Mouse (Mus musculus) forebrain, embryonic 16.5 days (tissue): ENCODE results near the gene Enkd1. TPM values are rescaled to one million over a fixed set of nuclear protein-coding genes. Genes with fewer than 3 reads are reported as not detected.

Source experiments
- ATAC-seq: fragments of 200-750 bp; cut with Nextera tagmentation; 2 replicates; pipeline ENCODE4 v1.8.0; 2017; ENCODE audit warnings: mild to moderate bottlenecking, moderate library complexity
- H3K27ac ChIP-seq: fragments of 300-500 bp; sonication (generic); 2 replicates; pipeline ENCODE4 v1.5.1; 2014; ENCODE audit warnings: low read length, control low read depth
- H3K27me3 ChIP-seq: fragments of 300-500 bp; sonication (generic); replicated peaks from 2 replicates; pipeline ENCODE4 v1.6.1; 2014; ENCODE audit warnings: low read length; ENCODE audit not compliant: control insufficient read depth, insufficient read depth
- H3K36me3 ChIP-seq: fragments of 300-500 bp; sonication (generic); 2 replicates; pipeline ENCODE4 v1.6.1; 2014; ENCODE audit not compliant: control insufficient read depth, insufficient read depth
- H3K4me1 ChIP-seq: fragments of 300-500 bp; sonication (generic); replicated peaks from 2 replicates; pipeline ENCODE4 v1.6.1; 2014; ENCODE audit warnings: low read length; ENCODE audit not compliant: control insufficient read depth, insufficient read depth
- H3K4me2 ChIP-seq: fragments of 300-500 bp; sonication (generic); 2 replicates; pipeline ENCODE4 v1.6.1; 2014; ENCODE audit warnings: mild to moderate bottlenecking, low read length, control low read depth
- H3K4me3 ChIP-seq: fragments of 300-500 bp; sonication (generic); replicated peaks from 2 replicates; pipeline ENCODE4 v1.5.1; 2014; ENCODE audit warnings: mild to moderate bottlenecking, low read length, control low read depth
- H3K9ac ChIP-seq: fragments of 300-500 bp; sonication (generic); replicated peaks from 2 replicates; pipeline ENCODE4 v1.6.1; 2014; ENCODE audit warnings: low read depth, low read length, control low read depth
- H3K9me3 ChIP-seq: fragments of 300-500 bp; sonication (generic); 2 replicates; pipeline ENCODE4 v1.6.1; 2016; ENCODE audit warnings: low read length; ENCODE audit not compliant: control insufficient read depth
- WGBS: fragments of 180-500 bp; shearing (Covaris S2); extraction: QIAGEN DNeasy Blood & Tissue Kit; methylation state at CpG from one replicate; pipeline ENCODE4 v1.1.7; 2014; 5-methylcytosine and 5-hydroxymethylcytosine counted together
- polyA plus RNA-seq: library from polyadenylated mRNA; unstranded; fragments of >200 nt; fragmentation: Nextera tagmentation; extraction: Ambion mirVana; gene quantifications from 2 replicates; pipeline ENCODE4 v1.2.1, GENCODE M21; 2015

Gene Enkd1
- polyA plus RNA-seq, 1 experiment from 2014 or later = 19.6 TPM

DNA sequence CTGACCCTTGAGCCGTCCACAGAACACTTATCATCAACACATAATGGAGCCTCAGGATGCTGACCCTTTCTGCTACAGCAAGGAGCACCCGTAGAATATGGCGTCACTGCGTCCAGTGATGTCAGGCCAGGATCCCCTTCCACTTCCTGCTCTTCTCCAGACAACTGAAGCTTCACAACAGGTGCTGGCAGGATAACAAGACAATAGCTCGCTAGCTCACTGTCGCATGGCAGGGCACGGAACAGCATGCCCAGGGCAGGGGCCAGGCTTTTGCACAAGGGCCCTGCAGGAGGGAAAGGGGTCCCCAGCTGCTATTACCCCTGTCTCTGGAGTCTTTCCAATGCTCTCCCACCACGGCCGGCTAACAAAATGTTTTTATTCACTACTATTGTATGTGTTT lies 14.9 kb upstream of the Enkd1 start:
- Histone ChIP-seq H3K4me2 (no peak overlapping the region), H3K36me3 (peaks cover 19% of the 10 kb centered on the region), H3K9ac (no peak overlapping the region), H3K9me3 (no peaks in the 10 kb centered on the region), H3K4me3 (no peak overlapping the region), H3K27me3 (no peaks in the 10 kb centered on the region), H3K4me1 (no peaks in the 10 kb centered on the region), H3K27ac (no peak overlapping the region)
- no peak for ATAC-seq
- 95% methylated on average over 9 of the region's 9 CpGs for WGBS

DNA sequence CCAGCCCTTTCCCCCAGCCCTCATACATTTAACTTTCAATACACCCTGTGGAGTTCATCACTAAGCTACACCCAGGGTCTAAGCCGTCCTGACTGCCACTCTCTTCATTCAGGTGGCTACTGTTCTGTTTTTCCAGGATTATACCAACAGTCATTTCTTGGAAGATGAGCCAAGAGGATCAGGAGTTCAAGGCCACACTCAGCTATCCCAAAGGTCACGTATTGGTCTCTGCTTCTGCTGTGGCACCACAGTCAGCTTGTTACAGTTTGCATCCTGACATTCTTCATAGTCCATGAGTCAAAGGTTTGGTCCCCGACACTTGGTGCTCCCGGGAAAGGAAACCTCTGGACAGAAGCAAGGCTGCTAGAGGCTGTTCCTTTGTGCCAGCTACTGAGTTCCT lies 11.6 kb upstream of the Enkd1 start:
- Histone ChIP-seq H3K36me3 (peaks cover 18% of the 10 kb centered on the region), H3K27ac (no peak overlapping the region), H3K4me1 (no peaks in the 10 kb centered on the region), H3K9ac (no peak overlapping the region), H3K27me3 (no peaks in the 10 kb centered on the region), H3K4me3 (no peak overlapping the region), H3K9me3 (no peaks in the 10 kb centered on the region), H3K4me2 (no peak overlapping the region)
- 86% methylated on average over 4 of the region's 4 CpGs for WGBS
- no peak for ATAC-seq

DNA sequence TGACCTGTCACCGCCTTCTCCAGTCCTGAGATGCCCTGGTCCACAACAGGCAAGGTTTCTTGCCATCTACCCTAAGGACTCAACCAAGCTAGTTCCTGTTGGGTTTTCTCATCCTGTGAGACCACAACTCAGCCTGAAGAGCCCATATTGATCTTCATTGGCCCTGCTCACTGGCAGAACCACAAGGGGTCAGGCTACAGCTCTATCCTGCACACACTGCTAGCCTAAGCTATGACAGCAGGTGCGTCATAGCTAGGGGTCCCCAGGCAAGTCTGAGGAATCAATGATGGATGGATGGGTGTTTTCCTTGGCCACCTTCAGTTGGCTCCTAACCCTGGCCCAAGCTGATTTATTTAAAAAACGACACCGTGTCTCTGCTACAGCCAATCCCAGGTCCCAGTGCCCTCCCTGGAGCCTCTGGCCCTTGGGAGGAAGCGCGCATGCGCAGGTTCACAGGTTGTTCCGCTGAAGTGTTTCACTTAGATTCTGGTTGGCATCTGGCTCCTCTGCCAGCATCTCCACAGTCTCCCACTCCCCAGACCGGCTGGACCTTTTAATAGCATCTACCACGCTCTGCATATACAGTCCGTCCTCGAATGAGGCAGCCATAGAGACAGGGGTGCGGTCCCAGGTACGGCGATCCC lies 8.4 kb upstream of the Enkd1 start:
- WGBS = 95% methylated on average over 15 of the region's 15 CpGs
- H3K4me3 ChIP-seq = no peak overlapping the region
- peaks cover 9% of the 10 kb centered on the region for H3K36me3 ChIP-seq
- no peak overlapping the region for H3K4me2 ChIP-seq
- H3K27ac ChIP-seq = no peak overlapping the region
- H3K27me3 ChIP-seq = no peaks in the 10 kb centered on the region
- H3K9me3 ChIP-seq = no peaks in the 10 kb centered on the region
- H3K4me1 ChIP-seq = no peaks in the 10 kb centered on the region
- ATAC-seq = no peak
- no peak overlapping the region for H3K9ac ChIP-seq

GRCm38 (mm10) chr8:105715042-105715441 lies 7.0 kb upstream of the Enkd1 start:
- peaks cover 9% of the 10 kb centered on the region for H3K36me3 ChIP-seq
- H3K9me3 ChIP-seq = no peaks in the 10 kb centered on the region
- H3K4me1 ChIP-seq = no peaks in the 10 kb centered on the region
- no peak overlapping the region for H3K4me2 ChIP-seq
- 72% methylated on average over 6 of the region's 6 CpGs for WGBS
- no peaks in the 10 kb centered on the region for H3K27me3 ChIP-seq
- no peak overlapping the region for H3K9ac ChIP-seq
- H3K4me3 ChIP-seq = no peak overlapping the region
- ATAC-seq = no peak
- no peak overlapping the region for H3K27ac ChIP-seq

- Histone ChIP-seq H3K27ac (no peak overlapping the region), H3K4me2 (no peak overlapping the region), H3K9me3 (no peaks in the 10 kb centered on the region), H3K27me3 (no peaks in the 10 kb centered on the region), H3K4me3 (no peak overlapping the region), H3K4me1 (no peaks in the 10 kb centered on the region), H3K36me3 (peaks cover 9% of the 10 kb centered on the region), H3K9ac (no peak overlapping the region)
- WGBS = 6% methylated on average over 3 of the region's 3 CpGs
- no peak; the same call in 1 of the 2 replicates for ATAC-seq
Observed at GRCm38 (mm10) chr8:105714139-105714538, 6.1 kb upstream of the Enkd1 start.

DNA sequence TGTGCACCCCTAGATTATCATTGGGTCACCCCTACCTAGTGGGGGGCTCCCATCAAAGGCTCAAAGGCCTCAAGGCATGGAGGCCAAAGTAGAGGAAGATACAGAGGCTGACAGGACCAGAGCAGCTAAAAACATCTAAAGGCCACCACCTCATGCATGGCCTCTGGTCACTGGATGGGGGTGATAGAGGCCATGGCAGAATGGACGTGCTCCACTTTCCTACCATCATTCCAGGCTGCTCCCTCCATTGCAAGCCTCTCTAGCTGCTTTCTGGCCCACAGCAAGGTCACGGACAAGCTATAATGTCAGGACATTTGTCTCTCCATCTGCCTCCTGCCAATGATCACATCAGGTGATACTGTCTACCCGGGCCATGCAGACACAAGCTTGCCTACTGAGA lies 4.3 kb upstream of the Enkd1 start:
- Histone ChIP-seq H3K27ac (no peak overlapping the region), H3K4me1 (peaks cover 7% of the 10 kb centered on the region; the same call in 1 of the 2 replicates), H3K4me3 (no peak overlapping the region), H3K27me3 (no peaks in the 10 kb centered on the region), H3K36me3 (peaks cover 8% of the 10 kb centered on the region), H3K9me3 (no peaks in the 10 kb centered on the region), H3K4me2 (no peak overlapping the region), H3K9ac (no peak overlapping the region)
- 85% methylated on average over 3 of the region's 3 CpGs for WGBS
- ATAC-seq = no peak

- Histone ChIP-seq H3K9ac (no peak overlapping the region), H3K27ac (no peak overlapping the region), H3K4me3 (no peak overlapping the region), H3K9me3 (no peaks in the 10 kb centered on the region), H3K27me3 (no peaks in the 10 kb centered on the region), H3K4me1 (peaks cover 14% of the 10 kb centered on the region), H3K4me2 (no peak overlapping the region), H3K36me3 (no peaks in the 10 kb centered on the region)
- no peak for ATAC-seq
- whole genome bisulfite sequencing = 77% methylated on average over 14 of the region's 14 CpGs
Observed at GRCm38 (mm10) chr8:105709317-105709716, 1.3 kb upstream of the Enkd1 start.

DNA sequence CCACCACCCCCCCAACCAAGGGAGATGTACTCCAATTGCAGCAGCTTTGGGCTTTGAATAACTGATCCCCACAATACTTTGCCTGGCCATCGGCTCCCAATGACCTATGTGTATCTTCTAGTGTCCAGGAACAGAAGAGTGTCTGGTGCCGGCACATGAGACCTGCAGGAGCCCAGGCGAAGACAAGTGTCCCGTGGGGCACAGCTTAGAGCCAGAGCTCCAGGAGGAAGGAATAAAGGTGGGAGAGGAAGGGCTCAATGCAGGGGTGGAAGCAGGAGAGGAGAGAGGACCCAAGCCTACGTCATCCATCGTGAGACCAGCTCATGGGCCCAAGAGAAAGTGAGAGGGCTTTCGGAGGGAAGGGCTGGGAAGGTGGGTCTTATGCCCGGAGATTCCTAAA lies 665 bp upstream of the Enkd1 start:
- no peak for ATAC-seq
- 92% methylated on average over 8 of the region's 8 CpGs for WGBS
- Histone ChIP-seq H3K4me1 (peaks cover 14% of the 10 kb centered on the region), H3K27me3 (no peaks in the 10 kb centered on the region), H3K27ac (no peak overlapping the region), H3K4me2 (no peak overlapping the region), H3K9ac (no peak overlapping the region), H3K4me3 (no peak overlapping the region), H3K9me3 (no peaks in the 10 kb centered on the region), H3K36me3 (no peaks in the 10 kb centered on the region)

DNA sequence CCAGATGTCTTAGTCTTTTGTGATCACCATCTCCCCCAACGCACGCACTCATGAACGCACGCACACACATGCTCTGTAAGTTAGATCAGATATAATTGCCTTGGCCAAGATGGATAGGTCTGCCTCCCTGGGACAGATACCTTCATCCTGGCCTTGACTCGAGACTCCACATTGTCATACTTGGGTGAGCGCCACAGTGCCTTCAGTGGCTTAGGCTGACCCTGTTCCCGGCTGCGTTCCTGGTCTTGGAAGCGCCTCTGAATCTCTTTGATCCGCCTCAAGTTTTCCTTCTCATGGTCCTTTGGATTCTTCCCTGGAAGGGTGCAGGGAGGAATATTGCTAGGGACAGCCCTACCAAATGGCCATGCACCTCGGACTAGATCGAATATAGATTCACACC lies 1.6 kb downstream of the Enkd1 start:
- H3K4me2 ChIP-seq = no peak overlapping the region
- no peak overlapping the region for H3K9ac ChIP-seq
- no peak overlapping the region for H3K27ac ChIP-seq
- peaks cover 26% of the 10 kb centered on the region for H3K4me1 ChIP-seq
- no peaks in the 10 kb centered on the region for H3K9me3 ChIP-seq
- 75% methylated on average over 12 of the region's 12 CpGs for WGBS
- ATAC-seq = no peak
- H3K4me3 ChIP-seq = no peak overlapping the region
- no peaks in the 10 kb centered on the region for H3K27me3 ChIP-seq
- peaks cover 2% of the 10 kb centered on the region; the same call in 1 of the 2 replicates for H3K36me3 ChIP-seq

DNA sequence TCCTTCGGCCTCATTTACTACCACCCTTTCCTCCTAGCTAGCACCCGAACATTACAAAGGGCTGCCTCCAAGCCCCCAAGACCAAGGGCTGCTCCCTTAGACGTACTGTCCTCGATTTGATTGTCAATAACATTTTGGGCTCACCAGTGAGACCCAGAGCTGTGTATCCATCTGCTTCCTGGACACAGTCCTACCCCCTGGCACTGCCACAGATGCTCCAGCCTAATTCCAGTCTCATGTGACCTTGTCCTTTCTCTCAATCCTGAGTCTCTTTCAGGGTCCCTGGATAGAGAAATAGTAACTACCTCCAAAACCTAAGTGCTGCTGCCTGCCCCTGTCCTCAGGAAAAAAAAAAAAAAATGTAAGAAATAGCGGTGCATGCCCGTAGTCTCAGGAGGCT lies 3.1 kb downstream of the Enkd1 start:
- no peaks in the 10 kb centered on the region for H3K27me3 ChIP-seq
- no peaks in the 10 kb centered on the region for H3K9me3 ChIP-seq
- no peak overlapping the region for H3K9ac ChIP-seq
- 92% methylated on average over 6 of the region's 6 CpGs for WGBS
- H3K4me2 ChIP-seq = no peak overlapping the region
- H3K4me3 ChIP-seq = no peak overlapping the region
- no peak for ATAC-seq
- H3K36me3 ChIP-seq = peaks cover 2% of the 10 kb centered on the region; the same call in 1 of the 2 replicates
- H3K4me1 ChIP-seq = peaks cover 31% of the 10 kb centered on the region
- H3K27ac ChIP-seq = no peak overlapping the region
